Mouse (Mus musculus) spleen, adult 18-20 months (tissue): ENCODE data around the gene Galnt3.

ENCODE experiments used
- DNase-seq, 2 experiments: peaks; one replicate each; pipeline ENCODE4 v3.0.0; 2022; ENCODE audit warnings: mixed read lengths in 2 of 2

Galnt3 gene

GRCm38 (mm10) chr2:66103740-66104436, 20.9 kb downstream of the Galnt3 start:
- DNase-seq, result no peak

DNA sequence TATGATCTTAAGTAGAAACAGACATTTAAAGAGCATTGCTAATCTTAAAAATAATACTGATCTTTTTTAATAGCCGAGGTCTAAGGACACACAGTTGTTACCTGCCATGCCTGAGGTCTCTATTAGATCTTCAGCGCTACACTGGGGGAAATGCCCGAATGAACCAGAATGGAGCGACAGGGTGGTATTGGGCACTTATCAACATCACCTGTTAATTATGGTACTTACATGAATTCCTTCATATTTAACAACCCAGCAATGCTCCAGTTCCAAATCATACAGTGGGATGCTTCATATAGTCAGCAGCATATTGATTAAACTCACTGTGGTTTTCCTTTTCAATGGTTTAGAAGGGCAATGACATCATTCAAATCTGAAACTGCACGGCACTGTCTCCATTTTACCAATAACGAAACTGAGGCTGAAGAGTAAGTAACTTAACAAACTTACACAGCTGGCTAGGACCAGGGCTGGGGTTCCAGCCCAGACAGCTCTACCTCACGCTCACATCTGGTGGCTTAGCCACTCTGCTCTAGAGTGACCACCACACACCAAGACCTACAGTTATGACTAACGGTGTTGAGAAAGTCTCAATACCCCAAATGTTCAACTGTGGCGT, 23.0 kb downstream of the Galnt3 start:
- DNase-seq, result no peak

GRCm38 (mm10) chr2:66100671-66101351, 24.0 kb downstream of the Galnt3 start:
- no peak for DNase-seq

- no peak for DNase-seq
Observed at GRCm38 (mm10) chr2:66100239-66100638, 24.6 kb downstream of the Galnt3 start.

DNA sequence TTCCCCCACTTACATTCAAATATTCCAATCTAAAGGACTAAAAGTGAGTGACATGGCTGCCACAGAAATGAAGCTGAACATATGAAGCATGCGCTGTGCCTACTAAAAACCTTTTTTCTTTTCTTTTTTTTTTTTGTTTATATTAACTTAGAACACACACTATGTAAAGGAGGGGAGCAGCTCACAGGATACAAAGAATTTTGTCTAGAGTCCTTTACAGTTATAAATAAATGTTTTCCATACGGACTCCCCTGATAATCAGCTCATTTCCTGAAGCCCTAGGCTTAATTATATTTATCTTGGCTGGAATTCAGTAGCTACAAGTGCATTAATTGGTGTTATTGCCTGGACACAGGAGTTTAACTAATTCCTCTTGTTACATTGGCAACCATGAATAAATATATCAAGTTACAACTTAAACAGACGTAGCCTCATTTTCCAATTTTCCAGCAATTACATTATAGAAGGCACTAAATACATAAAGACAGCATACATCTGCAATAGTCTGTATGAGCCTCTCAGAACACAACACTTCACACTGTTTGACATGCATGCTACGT, 30.1 kb downstream of the Galnt3 start:
- DNase-seq, result no peak

DNA sequence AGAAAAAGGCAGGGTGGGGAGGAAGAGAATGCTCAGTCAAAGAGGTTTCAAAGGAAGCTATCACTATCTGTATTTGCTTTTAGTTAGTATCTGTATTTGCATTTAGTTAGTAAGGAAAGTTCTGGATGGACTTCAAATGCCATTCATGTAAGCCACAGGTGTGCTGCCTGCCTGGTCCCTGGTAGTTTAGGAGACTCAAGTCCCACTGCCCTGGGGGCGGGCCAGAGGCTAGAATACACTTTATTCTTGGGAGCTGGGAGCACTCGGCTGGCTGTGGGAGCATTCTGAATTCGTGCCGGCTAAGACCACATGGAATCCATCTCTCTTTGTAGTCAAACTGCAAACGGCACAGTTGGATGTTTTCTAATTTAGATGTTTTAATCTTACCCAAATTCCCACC, 33.5 kb downstream of the Galnt3 start:
- DNase-seq, result no peak

GRCm38 (mm10) chr2:66081876-66082275, 42.9 kb downstream of the Galnt3 start:
- DNase-seq, result no peak

- DNase-seq, result no peak
Observed at GRCm38 (mm10) chr2:66080731-66081130, 44.1 kb downstream of the Galnt3 start.

DNA sequence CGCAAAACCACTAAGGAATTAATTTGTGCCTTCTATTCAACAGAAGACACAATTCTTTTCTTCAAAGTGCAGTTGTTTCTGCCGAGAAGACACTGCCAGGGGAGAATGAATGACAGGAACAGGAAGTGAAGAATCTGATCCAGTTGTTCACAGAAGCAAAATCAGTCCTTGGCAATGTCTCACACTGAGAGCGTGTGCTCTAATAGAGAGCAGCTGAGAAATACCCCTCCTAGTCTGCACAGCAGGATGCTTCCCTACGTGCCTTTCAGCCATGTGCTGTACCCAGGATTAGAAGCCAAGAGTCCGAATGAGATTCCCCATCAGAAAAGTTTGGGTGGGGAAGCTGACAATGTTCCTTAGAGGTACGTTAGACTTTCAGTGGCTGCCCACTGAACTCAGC, 55.3 kb downstream of the Galnt3 start:
- no peak for DNase-seq

GRCm38 (mm10) chr2:66063291-66063690, 61.5 kb downstream of the Galnt3 start:
- DNase-seq, result no peak

DNA sequence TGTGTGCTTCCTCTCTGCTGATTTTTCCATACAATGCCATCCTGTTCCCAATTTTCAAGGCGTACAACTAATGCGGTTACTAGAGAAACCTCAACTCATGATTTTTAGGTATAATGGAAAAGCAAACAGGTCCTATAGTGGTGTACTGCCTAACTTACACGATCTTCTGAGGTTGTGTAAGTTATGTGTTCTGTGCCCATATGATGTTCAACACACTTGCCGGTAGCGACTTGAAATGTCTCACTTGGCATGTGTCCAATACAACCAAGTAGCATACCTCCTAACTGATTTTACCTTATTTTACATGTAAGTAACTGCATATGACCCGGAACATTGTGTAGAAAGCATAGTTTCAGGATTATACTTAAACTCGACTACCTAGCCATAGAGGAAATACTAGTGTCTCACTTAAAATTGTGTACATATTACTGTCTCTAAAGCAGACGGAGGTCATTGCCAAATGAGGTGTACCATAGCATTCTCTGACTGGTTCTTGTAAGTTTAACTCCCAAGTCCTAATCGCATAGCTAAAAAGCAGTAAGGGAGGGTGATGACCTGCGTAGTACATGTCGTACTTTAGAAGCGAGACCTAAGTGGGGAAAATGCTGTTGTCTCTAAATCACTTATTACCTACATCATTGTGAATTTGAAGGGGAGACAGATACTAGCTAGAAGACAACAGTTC, 80.2 kb downstream of the Galnt3 start:
- no peak for DNase-seq

- no peak for DNase-seq
Observed at GRCm38 (mm10) chr2:66043441-66044404, 81.1 kb downstream of the Galnt3 start.

- DNase-seq, result no peak
Observed at GRCm38 (mm10) chr2:66041917-66042419, 82.8 kb downstream of the Galnt3 start.

GRCm38 (mm10) chr2:66041203-66041916, 83.4 kb downstream of the Galnt3 start:
- no peak for DNase-seq

- no peak for DNase-seq
Observed at GRCm38 (mm10) chr2:66040611-66041010, 84.2 kb downstream of the Galnt3 start.

GRCm38 (mm10) chr2:66034907-66035679, 89.7 kb downstream of the Galnt3 start:
- DNase-seq, result no peak
